Mouse (Mus musculus): ENCODE data around the gene Ppp1r14a.

The Ppp1r14a gene

DNA sequence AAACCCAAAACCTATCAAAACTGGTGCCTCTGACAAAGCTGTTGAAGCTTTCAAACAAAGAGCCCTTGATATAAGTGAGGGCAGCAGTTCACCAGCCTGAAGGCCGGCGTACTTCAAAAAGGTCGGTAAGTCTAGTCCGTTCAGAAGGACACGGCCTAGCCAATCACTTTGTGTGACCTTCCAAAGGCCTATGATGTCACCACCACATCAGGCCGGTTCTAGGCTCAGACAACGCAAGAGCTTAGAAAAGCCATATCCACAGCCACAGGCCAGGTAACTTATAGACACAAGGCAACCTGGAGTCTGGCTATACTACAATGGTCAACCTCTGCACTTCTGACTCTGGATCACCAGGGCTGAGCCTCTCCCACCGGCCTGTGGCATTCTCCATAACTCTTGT, 9.2 kb upstream of the Ppp1r14a start:
- DNase-seq: no peak

DNA sequence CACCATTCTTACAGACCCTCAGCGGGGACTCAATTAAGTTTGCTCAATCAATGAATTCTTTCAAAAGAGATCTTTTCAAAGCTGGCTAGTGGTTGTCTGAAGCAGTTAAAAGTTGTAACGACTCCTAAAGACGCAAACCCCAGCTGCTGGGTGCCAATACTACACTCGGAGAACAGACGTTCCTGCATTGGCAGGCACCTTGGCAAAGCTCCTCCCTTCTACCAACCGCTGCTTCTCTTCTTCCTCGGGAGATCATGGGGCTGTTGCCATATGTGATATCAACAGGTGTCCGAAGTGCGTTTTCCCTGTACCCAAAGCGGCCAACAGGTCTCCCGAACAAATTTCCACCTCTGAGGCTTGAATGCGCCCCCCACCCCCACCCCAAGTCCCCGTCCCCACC, 8.3 kb upstream of the Ppp1r14a start:
- peak in 1 of 2 experiments; percentile 63 for DNase-seq

GRCm38 (mm10) chr7:29281201-29282073, 7.7 kb upstream of the Ppp1r14a start, which contains the start of gene Spint2:
Spint2 (minus strand) TSS chr7:29281912.
- DNase-seq: peak; percentile 92 to 97

DNA sequence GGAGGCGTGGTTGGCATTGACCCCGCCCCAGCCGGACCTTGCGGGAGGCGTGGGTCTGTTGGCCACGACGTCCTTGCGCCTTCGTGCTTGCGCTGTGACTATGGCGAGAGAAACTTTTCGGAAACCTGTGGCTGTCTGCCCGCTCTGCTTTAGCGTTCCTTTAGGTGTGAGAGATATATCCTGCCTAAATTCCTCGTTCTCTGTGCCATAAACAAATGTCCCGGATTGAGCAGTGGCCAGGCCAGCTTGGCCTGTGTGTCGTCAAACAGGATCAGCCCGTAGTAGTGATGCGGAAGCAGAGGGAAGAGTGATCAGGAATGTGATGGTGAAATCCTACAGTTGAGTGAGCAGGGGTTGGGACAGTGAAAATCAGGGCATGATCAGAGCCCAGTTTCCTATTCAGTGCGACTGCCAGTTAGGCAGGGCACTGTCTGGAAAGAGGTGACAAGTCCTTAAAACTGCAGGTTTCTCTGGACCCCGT, 7.0 kb upstream of the Ppp1r14a start:
- no peak for DNase-seq

DNA sequence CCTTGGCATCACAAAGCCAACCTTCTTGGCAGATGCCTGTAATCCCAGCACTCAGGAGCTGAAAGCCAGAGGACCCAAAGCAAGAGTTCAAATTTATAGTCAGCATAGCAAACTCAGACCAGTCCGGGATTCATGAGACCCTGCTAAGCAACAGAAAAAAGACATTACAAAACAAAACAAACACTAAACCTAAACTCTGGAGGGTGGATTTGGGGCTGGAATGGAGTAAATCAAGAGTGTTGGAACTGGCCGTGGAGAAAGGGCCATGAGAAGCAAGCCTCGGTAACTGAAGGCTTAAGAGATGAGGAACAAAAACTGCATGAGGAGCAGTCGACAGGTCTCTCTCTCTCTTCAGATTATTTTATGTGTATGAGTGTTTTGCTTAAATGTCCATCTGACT, 5.2 kb upstream of the Ppp1r14a start:
- DNase-seq: no peak

DNA sequence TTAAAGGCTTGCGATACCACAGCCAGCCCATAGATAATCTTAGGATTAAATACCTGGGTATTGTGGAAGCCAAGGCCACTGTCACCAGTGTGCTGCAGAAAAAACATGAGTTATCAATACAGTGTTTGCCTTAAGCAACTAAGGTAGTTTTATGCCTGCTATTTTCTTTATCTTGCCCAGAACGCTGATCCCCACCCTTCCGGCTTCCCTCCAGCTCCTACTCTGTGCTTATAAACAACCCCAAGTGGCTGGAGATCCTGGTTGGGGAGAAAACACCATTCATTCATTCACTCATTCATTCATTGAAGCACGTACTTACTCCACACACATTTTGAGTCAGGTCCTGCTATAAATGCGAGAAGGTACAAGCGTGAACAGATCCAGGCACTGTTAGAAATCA, 4.6 kb upstream of the Ppp1r14a start:
- DNase-seq: no peak

DNA sequence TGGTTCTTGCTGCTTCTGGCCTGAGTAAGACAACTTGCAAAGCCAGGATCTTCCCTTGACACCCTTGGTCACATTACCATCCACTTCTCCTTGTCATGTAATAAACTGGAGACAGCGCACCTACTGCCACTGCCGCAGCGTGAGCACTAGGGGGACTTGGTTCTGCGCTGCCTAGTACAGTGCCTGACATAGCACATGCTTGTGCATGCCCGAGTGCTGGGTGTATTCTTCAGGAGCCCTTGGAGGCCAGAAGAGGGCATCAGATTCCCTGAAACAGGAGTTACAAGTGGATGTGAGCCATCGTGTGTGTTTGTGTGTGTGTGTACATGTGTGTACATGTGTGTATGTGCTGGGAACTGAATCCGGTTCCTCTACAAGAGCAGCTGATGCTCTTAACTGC, 1.6 kb upstream of the Ppp1r14a start:
- DNase-seq: no peak

DNA sequence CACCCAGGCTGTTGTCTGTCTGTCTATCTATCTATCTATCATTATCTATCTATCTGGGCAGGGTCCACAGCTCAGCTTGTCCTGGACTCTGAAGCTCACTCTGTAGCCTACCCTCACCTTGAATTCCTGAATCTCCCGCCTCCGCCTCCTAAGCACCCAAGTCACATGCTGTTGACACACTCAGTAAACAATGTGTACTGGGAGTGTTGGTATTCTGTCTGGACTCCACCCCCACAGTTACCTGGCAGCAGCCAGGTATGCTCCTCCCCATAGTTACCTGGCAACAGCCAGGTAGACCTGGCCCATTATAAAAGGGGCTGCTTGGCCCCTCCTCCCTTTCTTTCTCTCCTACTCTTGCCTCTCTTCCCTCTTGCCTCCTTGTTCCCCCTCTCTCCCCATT, 1.0 kb upstream of the Ppp1r14a start:
- DNase-seq: no peak

GRCm38 (mm10) chr7:29289856-29290255, 748 bp downstream of the Ppp1r14a start:
- no peak for DNase-seq

DNA sequence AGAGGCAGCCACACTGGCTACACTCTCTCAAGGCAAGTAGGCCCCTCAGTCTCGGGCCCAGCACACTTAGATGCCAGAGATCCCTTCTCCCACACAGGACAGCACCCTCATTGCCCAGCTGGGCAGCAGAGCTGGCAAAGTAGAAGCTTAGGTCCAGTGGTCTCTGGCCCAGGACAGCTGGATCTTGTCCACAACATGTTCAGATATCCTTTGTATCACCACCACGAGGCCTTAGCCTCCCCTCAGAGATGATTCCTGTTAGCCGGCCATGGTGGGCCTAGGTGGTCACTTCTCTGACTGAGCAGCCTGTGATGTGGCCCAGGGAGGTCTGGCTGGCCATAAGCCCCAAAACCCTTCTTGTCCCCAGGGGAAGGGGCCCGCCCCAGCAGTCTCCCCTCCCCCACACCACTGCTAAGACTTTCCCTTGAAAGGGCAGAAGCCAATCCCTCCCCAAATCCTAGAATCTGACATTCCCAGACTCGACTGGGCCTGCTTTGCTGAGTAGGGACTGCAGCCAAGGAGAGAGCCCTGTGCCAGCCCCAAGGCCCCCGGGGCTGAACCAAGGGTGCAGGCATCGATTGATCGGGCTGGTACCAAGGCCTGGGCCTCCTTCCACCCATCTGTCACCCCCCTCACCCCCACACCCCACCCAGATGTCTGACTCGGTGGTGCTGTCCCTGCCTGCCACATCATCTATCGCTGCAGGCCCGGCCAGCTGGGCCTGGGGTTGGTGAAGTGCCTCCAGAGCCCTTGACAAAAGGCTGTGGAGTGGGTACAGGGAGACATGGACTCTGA, 1.8 kb downstream of the Ppp1r14a start:
- DNase-seq: no peak

GRCm38 (mm10) chr7:29291616-29292457, 2.7 kb downstream of the Ppp1r14a start:
- DNase-seq: peak; percentile 40 to 71

GRCm38 (mm10) chr7:29292458-29293098, 3.5 kb downstream of the Ppp1r14a start:
- DNase-seq: no peak

DNA sequence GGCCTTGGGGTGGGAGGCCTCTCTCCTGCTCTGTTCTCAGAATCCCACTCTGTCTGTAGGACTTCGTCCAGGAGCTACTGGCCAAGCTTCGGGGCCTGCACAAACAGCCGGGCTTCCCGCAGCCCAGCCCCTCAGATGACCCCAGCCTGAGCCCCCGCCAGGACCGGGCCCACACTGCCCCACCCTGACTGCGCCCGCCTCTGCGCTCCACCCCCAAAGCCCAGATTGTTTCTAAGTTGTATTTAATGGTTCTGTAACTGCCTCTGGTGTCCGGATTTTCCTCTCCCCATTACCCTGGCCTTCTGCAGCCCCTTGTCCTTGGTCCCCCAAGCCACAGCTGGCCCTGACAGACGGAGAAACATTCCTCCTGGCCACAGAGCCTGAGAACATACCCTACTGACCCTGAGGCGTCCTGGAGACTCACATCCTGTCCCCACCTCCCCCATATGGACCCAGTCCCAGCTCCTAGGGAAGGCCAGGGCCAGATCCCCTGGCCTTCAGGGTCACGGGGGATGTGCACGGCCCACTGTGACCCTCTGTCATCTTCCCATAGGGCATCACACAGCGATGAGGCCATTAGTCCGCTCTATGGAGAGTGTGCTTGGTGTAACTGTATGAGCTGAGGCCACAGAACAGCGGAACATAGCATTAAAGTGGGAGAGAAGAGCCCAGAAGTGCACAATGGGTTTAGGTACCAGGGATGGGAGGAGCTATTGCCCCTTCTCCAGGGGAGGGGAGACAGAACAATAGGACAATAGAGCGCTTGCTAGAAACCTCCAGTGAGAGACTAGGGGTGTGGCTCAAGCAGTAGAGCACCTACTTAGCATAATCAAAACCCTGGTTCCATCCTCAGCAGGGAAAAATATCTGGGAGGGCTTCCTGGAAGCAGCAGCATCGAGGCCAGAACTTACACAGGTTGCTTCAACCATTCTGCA, 4.3 kb downstream of the Ppp1r14a start:
- peak; percentile 48 to 77 for DNase-seq

DNA sequence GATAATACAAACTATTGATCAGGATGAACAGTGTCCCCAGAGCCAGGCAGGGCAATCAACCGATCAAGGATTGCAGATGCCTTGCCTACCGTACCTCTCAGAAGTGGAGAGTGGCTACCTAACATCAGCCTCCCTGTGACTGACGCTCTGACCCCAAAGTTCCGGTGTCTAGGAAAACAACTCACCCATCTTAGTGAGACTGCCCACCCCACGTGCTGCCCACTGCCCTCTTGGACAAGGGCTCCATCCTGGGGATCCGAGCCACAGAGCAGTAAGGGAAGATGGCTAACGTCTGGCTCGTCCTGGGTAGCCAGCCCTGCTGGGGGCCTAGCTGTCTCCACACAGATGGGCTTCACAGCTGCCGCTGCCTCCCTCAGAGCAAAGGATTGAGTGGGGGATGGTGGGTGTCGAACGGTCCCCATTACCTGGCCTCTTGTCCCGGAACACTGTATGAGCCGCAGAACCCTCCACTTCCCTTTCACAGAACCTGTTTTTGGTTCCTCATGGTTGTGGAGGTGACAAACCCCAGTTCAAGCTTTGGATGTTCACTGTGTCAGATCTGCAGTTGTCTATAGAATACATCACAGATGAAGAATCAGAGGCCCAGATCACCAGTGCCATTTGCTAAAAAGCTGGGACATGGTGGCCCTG, 5.1 kb downstream of the Ppp1r14a start:
- no peak for DNase-seq

DNA sequence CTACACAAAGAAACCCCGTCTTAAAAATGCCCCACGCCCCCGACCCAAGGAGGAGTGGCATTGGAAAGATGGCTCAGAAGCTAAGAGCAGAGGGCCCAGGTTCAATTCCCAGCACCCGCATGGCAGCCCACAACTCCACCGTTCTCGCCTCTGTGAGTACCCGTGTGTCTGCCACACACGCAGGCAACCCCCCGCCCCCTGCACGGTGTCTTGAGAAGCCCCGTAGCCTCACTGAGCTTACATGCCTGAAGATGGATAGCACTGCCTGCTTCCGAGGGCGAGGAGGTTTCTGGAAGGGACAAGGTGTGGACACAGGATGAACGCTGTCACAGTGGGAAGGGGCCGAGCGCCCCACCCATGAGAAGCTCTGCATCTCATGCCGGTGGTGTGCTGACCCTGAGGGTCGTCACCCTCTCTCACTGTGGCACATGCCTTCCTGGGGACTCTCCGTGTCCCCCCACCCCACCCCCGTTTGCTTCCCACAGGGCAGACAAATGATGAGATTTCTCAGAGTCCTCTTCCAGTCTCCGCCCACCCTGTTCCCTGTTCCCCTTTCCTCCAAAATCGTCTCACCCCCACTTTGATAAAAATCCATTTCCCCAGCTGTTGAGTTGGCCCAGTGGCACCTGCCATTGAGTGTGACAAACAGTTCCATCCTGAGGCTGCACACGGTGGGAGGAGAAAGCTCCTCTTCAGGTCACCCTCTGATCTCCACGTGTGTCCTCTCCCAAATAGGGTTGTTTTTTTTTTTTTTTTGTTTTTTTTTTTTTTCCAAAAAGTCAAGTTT, 6.9 kb downstream of the Ppp1r14a start:
- DNase-seq: no peak

DNA sequence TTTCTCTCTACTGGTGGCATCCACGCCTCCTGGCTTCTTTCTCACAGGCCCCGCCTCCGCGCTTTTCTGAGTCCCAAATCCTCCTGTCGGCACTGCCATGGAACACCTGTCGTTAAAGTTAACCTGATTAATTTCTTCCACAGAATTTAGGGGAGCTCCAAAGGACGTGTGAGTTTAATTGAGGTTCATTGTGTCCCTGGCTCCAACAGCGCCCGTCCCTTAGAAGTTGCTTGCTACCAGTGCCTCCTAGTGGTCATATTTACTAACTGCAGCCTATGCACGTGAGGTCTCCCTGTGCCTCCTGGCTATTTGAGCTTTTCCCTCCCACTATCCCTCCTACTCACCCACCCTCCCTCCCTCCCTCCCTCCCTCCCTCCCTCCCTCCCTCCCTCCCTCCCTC, 7.9 kb downstream of the Ppp1r14a start:
- DNase-seq: peak; percentile 75 to 81

GRCm38 (mm10) chr7:29301127-29301566, 12.0 kb downstream of the Ppp1r14a start:
- peak; percentile 64 to 84 for DNase-seq

DNA sequence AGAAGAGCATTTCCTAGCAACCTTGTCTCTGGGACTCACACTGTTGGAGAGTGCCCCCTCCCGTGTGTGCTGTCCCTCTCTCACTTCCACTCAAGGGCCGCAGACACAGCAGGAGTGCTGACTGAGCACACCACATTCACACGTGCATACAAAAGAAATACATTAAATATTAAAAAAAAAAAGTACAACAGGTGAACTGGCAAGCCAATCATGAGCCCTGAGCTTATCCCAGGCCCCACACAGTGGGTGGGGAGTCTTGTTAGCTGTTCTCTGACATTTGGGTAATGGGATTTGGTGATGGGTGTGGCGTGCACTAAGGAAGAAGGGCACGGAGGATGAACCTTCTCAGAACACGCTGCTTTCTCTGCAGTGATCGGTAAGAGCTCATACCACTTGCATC, 13.5 kb downstream of the Ppp1r14a start:
- DNase-seq: no peak

GRCm38 (mm10) chr7:29303738-29304462, 14.8 kb downstream of the Ppp1r14a start, which contains the start of gene Dpf1:
Dpf1 (plus strand) TSS chr7:29303951.
- DNase-seq: peak; percentile 65 to 87
